Mouse (Mus musculus): Measurements from ENCODE around the gene Trp73. TPM values are rescaled to one million over a fixed set of nuclear protein-coding genes. Genes with fewer than 3 reads are reported as not detected.

Trp73 gene
- polyA plus RNA-seq, 1 experiment = 2.8 TPM

DNA sequence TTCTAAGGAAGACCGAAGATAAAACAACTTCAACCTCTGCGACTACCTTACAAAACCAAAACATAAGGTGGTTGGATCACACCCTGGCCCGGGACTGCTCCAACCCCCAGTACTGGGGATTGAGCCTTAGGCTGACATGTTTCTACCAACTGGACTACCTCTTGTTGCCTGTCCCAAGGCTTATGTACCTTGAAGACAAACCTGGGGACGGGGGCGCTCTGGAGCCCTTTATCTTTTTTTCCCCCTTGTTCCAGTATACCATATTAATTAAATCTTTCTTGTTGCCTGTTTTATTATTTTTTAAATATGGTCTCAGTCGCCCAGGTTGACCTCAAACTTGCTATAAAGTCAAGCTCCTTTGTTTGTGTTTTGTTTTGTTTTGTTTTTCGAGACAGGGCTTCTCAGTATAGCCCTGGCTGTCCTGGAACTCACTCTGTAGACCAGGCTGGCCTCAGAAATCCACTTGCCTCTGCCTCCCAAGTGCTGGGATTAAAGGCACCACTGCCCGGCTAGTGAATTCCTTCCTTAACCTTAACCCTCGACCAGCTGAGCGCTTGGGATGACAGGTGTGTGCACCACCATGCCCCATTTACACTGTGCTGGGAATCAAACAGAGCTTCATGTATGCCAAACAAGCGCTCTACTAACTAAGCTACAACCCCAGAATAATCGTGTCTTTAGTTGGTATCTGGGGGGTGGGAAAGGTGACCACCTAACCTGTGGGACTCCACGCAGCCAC is 128.9 kb downstream of the Trp73 start:
- Histone ChIP-seq H3K4me3 (ENCODE audit: low read depth, low read length) (peak overlapping the region; percentile 87), H3K9ac (ENCODE audit: low read depth, poor library complexity, severe bottlenecking) (peak overlapping the region; percentile 87), H3K36me3 (ENCODE audit: control insufficient read depth, insufficient read depth, low read length, poor library complexity, severe bottlenecking) (peaks cover 2% of the 10 kb centered on the region; the same call in 1 of the 2 replicates), H3K27ac (ENCODE audit: insufficient read depth, low read length) (no peak overlapping the region), H3K27me3 (ENCODE audit: control insufficient read depth, insufficient read depth, low read length, poor library complexity, severe bottlenecking) (no peaks in the 10 kb centered on the region), H3K9me3 (replicated peaks; ENCODE audit: control insufficient read depth, insufficient read depth, low read length, poor library complexity, severe bottlenecking) (no peaks in the 10 kb centered on the region), H3K4me1 (ENCODE audit: control insufficient read depth, insufficient read depth, low read length) (peaks cover 3% of the 10 kb centered on the region)
- TF ChIP-seq POLR2A (IDR thresholded peaks at IDR 0.05; ENCODE audit: insufficient read depth, low read length) (no peak), EP300 (IDR thresholded peaks at IDR 0.05; ENCODE audit: insufficient read depth, low read depth, low read length) (no peak), CTCF (IDR thresholded peaks at IDR 0.05; ENCODE audit: low read depth, low read length) (no peak)

DNA sequence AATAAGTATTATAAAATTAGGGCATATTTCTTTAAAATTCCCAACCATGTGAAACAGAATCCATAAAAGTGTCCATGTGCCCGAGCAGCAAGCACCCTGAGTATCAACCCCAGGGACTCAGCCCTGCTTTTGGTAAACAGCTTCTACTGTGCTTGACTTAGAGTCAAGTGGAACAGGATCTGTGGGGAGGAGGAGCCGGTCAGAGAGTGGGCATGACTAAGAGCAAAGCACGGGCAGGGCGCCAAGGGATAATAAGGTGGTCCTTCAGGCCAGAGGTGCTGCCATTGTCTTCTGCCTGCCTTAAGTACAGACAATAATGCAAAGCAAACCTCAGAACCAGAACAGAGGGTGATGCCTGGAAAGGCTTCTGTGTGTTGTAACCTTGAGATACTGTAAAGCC is 132.2 kb downstream of the Trp73 start:
- Histone ChIP-seq H3K4me3 (ENCODE audit: low read depth, low read length) (no peak overlapping the region), H3K27ac (ENCODE audit: insufficient read depth, low read length) (no peak overlapping the region), H3K9me3 (replicated peaks; ENCODE audit: control insufficient read depth, insufficient read depth, low read length, poor library complexity, severe bottlenecking) (no peaks in the 10 kb centered on the region), H3K9ac (ENCODE audit: low read depth, poor library complexity, severe bottlenecking) (no peak overlapping the region), H3K36me3 (ENCODE audit: control insufficient read depth, insufficient read depth, low read length, poor library complexity, severe bottlenecking) (no peaks in the 10 kb centered on the region), H3K4me1 (ENCODE audit: control insufficient read depth, insufficient read depth, low read length) (no peaks in the 10 kb centered on the region), H3K27me3 (ENCODE audit: control insufficient read depth, insufficient read depth, low read length, poor library complexity, severe bottlenecking) (no peaks in the 10 kb centered on the region)
- no peak for TF ChIP-seq EP300 (IDR thresholded peaks at IDR 0.05; ENCODE audit: insufficient read depth, low read depth, low read length)

DNA sequence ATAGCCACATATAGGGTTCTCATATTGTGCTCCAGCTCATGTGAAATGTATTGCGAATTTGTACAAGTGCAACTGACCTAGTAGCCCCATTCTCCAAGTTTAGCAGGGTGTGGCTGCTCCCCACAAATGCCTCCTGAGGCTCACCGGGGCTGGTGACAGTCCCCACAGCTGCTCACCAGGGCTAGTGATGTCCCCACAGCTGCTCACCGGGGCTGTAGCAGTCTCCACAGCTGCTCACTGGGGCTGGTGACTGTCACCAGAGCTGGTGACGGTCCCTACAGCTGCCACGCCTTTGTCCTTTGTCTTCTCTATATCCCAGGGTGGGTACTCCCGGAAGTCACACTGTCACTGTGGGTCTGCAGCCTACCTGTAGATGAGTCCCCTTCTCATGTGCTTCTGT is 133.7 kb downstream of the Trp73 start:
- Histone ChIP-seq H3K36me3 (ENCODE audit: control insufficient read depth, insufficient read depth, low read length, poor library complexity, severe bottlenecking) (no peaks in the 10 kb centered on the region), H3K27me3 (ENCODE audit: control insufficient read depth, insufficient read depth, low read length, poor library complexity, severe bottlenecking) (no peaks in the 10 kb centered on the region), H3K27ac (ENCODE audit: insufficient read depth, low read length) (no peak overlapping the region), H3K4me1 (ENCODE audit: control insufficient read depth, insufficient read depth, low read length) (no peaks in the 10 kb centered on the region), H3K4me3 (ENCODE audit: low read depth, low read length) (no peak overlapping the region), H3K9ac (ENCODE audit: low read depth, poor library complexity, severe bottlenecking) (no peak overlapping the region), H3K9me3 (replicated peaks; ENCODE audit: control insufficient read depth, insufficient read depth, low read length, poor library complexity, severe bottlenecking) (no peaks in the 10 kb centered on the region)
- TF ChIP-seq EP300 (IDR thresholded peaks at IDR 0.05; ENCODE audit: insufficient read depth, low read depth, low read length) (no peak), CTCF (IDR thresholded peaks at IDR 0.05; ENCODE audit: low read depth, low read length) (no peak), POLR2A (IDR thresholded peaks at IDR 0.05; ENCODE audit: insufficient read depth, low read length) (no peak)

Other genes with a start within 250 kb of the Trp73 start
- 39.0 and 42.6 TPM in 2 replicates for gene A430005L14Rik, start 183.0 kb downstream of the Trp73 start, polyA plus RNA-seq (2011; ENCODE audit: insufficient read depth, insufficient read length, low read depth, missing spikeins)
- 17.3 and 18.5 TPM in 2 replicates for gene Dffb, start 165.1 kb downstream of the Trp73 start, polyA plus RNA-seq (2011; ENCODE audit: insufficient read depth, insufficient read length, low read depth, missing spikeins)
- 17.6 and 20.2 TPM in 2 replicates for gene Cep104, start 165.0 kb downstream of the Trp73 start, polyA plus RNA-seq (2011; ENCODE audit: insufficient read depth, insufficient read length, low read depth, missing spikeins)
- gene Lrrc47, start 128.5 kb downstream of the Trp73 start, polyA plus RNA-seq (2011; ENCODE audit: insufficient read depth, insufficient read length, low read depth, missing spikeins) = 44.8 and 47.2 TPM in 2 replicates
- 12.1 and 15.8 TPM in 2 replicates for gene Smim1, start 114.0 kb downstream of the Trp73 start, polyA plus RNA-seq (2011; ENCODE audit: insufficient read depth, insufficient read length, low read depth, missing spikeins)
- not detected in 2 replicates for gene Ccdc27, start 97.5 kb downstream of the Trp73 start, polyA plus RNA-seq (2011; ENCODE audit: insufficient read depth, insufficient read length, low read depth, missing spikeins)
- 11.9 and 15.4 TPM in 2 replicates for gene Wrap73, start 2.2 kb upstream of the Trp73 start, polyA plus RNA-seq (2011; ENCODE audit: insufficient read depth, insufficient read length, low read depth, missing spikeins)
- 66.0 and 68.9 TPM in 2 replicates for gene Tprgl, start 20.5 kb upstream of the Trp73 start, polyA plus RNA-seq (2011; ENCODE audit: insufficient read depth, insufficient read length, low read depth, missing spikeins)
- 3.2 and 3.8 TPM in 2 replicates for gene Megf6, start 30.5 kb upstream of the Trp73 start, polyA plus RNA-seq (2011; ENCODE audit: insufficient read depth, insufficient read length, low read depth, missing spikeins)
- 37.2 and 38.5 TPM in 2 replicates for gene Arhgef16, start 161.5 kb upstream of the Trp73 start, polyA plus RNA-seq (2011; ENCODE audit: insufficient read depth, insufficient read length, low read depth, missing spikeins)
- not detected in 2 replicates for gene B230104I21Rik, start 195.9 kb upstream of the Trp73 start, polyA plus RNA-seq (2011; ENCODE audit: insufficient read depth, insufficient read length, low read depth, missing spikeins)

All from ES-Bruce4 (cell line).